Mouse (Mus musculus) lung, postnatal 0 days (tissue): ENCODE measurements at regions not wholly inside any gene's neighbourhood (a gene's known extent, or its start where the extent isn't known, plus 50 kb on each side); places are given as distances from the start of the nearest gene placed in this dataset.

Experiments used
- ATAC-seq: fragments of 200-750 bp; cut with Nextera tagmentation; 2 replicates; pipeline ENCODE4 v1.8.0; 2017; ENCODE audit warnings: moderate library complexity
- DNase-seq: peaks from one replicate; pipeline ENCODE4 v3.0.0-alpha.2; 2016; ENCODE audit warnings: low spot score
- H3K27ac ChIP-seq: fragments of 300-500 bp; sonication (generic); 2 replicates; pipeline ENCODE4 v1.5.1; 2014; ENCODE audit warnings: antibody characterized with exemption, mild to moderate bottlenecking, low read length, mixed read lengths
- H3K27me3 ChIP-seq: fragments of 300-500 bp; sonication (generic); replicated peaks from 2 replicates; pipeline ENCODE4 v1.6.1; 2014; ENCODE audit warnings: low read length, mixed read lengths; ENCODE audit not compliant: insufficient read depth
- H3K36me3 ChIP-seq: fragments of 300-500 bp; sonication (generic); 2 replicates; pipeline ENCODE4 v1.6.1; 2014; ENCODE audit warnings: low read length, mixed read lengths; ENCODE audit not compliant: insufficient read depth
- H3K4me1 ChIP-seq: fragments of 300-500 bp; sonication (generic); 2 replicates; pipeline ENCODE4 v1.6.1; 2014; ENCODE audit warnings: antibody characterized with exemption, low read depth, low read length, mixed read lengths; ENCODE audit not compliant: insufficient read depth
- H3K4me2 ChIP-seq: fragments of 300-500 bp; sonication (generic); replicated peaks from 2 replicates; pipeline ENCODE4 v1.6.1; 2014; ENCODE audit warnings: low read depth, mild to moderate bottlenecking, low read length, moderate library complexity, mixed read lengths
- H3K4me3 ChIP-seq: fragments of 300-500 bp; sonication (generic); 2 replicates; pipeline ENCODE4 v1.5.1; 2014; ENCODE audit warnings: low read depth, low read length
- H3K9ac ChIP-seq: fragments of 300-500 bp; sonication (generic); replicated peaks from 2 replicates; pipeline ENCODE4 v1.6.1; 2014; ENCODE audit warnings: low read depth, mild to moderate bottlenecking
- H3K9me3 ChIP-seq: fragments of 300-500 bp; sonication (generic); 2 replicates; pipeline ENCODE4 v1.6.1; 2016; ENCODE audit warnings: low read length, mixed read lengths
- CTCF ChIP-seq: IDR thresholded peaks from 2 replicates; pipeline ENCODE4 v1.5.1; 2016; ENCODE audit warnings: antibody characterized with exemption, mild to moderate bottlenecking
- EP300 ChIP-seq: IDR thresholded peaks from 2 replicates; pipeline ENCODE4 v1.6.1; 2016; ENCODE audit warnings: antibody characterized with exemption, mild to moderate bottlenecking, control low read depth
- WGBS: fragments of 180-500 bp; shearing (Covaris S2); extraction: QIAGEN DNeasy Blood & Tissue Kit; methylation state at CpG from one replicate; pipeline ENCODE4 v1.1.7; 2014; 5-methylcytosine and 5-hydroxymethylcytosine counted together

DNA sequence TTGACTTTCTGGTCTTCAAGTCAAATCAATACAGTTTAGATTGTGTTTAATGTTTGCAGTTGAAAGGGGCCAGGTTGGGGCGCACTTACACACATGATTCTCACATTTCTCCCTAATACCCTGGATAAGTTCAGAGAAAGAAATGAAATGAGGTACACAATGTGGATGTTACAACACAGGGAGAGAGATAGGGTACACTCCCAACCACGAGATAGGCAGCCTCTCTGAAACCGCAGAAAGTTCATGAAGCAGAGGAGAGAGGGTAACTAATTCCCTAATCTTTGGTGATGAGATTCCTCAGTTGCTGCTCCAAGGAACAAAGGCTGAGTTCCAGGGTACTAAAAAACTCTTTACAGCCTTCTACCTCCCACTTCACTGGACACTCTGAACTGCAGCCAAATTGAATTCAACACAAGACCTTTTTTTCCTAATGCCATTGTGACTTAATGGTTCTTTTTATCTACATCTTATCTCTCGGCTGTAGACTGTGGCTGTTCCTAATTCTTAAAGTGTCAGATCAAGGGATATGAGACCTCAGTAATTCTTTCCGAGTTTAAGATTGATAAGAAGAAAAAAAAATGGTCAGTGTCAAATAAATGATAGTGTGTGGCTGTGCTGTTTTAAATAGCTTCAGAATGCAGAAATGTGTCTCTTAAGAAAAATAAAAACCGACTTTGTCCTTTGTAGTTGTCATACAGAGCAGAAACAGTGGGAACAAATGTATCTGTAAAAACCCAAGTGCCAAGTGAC is 193.8 kb upstream of the Atp2b1 start:
- Histone ChIP-seq H3K27ac (no peak overlapping the region), H3K36me3 (no peaks in the 10 kb centered on the region), H3K9ac (no peak overlapping the region), H3K4me1 (no peaks in the 10 kb centered on the region), H3K27me3 (no peaks in the 10 kb centered on the region), H3K4me3 (no peak overlapping the region), H3K9me3 (no peaks in the 10 kb centered on the region), H3K4me2 (no peak overlapping the region)
- ATAC-seq (no peak), DNase-seq (no peak)
- WGBS: 26% methylated on average over 6 of the region's 6 CpGs
- TF ChIP-seq CTCF: no peak
- no peak for TF ChIP-seq EP300

DNA sequence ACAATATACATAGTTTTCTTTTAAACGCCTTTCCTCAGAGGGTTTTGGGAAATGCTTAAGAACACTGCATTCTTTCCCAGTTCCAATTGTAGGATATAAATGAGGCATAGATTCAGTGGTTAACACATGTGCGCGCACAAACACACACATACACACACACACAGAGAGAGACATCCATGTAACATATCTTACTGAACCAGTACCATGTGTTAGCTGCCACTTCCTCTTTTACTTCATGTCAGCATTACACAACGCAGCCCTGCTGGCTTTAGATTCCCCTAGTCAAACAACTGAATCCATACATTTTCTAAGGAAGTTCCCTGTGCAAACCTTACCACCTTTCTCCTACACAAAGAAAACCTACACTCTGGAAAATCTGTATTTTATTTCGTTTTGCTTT is 189.1 kb upstream of the Atp2b1 start:
- no peaks in the 10 kb centered on the region for H3K36me3 ChIP-seq
- no peak overlapping the region for H3K27ac ChIP-seq
- no peak overlapping the region for H3K4me3 ChIP-seq
- DNase-seq: no peak
- H3K9ac ChIP-seq: no peak overlapping the region
- H3K4me2 ChIP-seq: no peak overlapping the region
- TF ChIP-seq CTCF (no peak), EP300 (no peak)
- H3K4me1 ChIP-seq: no peaks in the 10 kb centered on the region
- H3K9me3 ChIP-seq: no peaks in the 10 kb centered on the region
- 80% methylated on average over 5 of the region's 5 CpGs for WGBS
- H3K27me3 ChIP-seq: no peaks in the 10 kb centered on the region
- no peak for ATAC-seq

DNA sequence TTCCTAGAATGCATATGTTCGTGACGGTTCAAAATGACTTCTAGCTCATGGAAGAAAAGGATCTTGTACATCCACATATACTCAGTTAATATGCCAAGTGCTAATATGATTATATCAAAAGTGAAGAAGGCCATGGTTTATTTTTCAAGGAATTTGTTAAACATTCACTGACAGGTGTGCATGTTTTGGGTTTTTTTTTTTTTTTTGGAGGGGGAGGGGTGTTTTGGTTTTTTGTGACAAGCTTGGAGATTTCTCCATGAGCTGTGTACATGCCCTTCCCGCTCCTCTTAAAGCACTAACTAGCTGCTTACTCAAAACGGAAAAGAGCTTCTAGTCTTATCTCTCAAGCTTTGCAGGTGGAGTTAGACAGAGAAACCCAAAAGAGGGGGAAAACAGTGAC is 187.1 kb upstream of the Atp2b1 start:
- 79% methylated on average over 4 of the region's 4 CpGs for WGBS
- Histone ChIP-seq H3K27ac (no peak overlapping the region), H3K9ac (no peak overlapping the region), H3K36me3 (no peaks in the 10 kb centered on the region), H3K4me3 (no peak overlapping the region), H3K4me2 (no peak overlapping the region), H3K4me1 (no peaks in the 10 kb centered on the region), H3K9me3 (no peaks in the 10 kb centered on the region), H3K27me3 (no peaks in the 10 kb centered on the region)
- TF ChIP-seq CTCF (no peak), EP300 (no peak)
- DNase-seq (no peak), ATAC-seq (no peak)

DNA sequence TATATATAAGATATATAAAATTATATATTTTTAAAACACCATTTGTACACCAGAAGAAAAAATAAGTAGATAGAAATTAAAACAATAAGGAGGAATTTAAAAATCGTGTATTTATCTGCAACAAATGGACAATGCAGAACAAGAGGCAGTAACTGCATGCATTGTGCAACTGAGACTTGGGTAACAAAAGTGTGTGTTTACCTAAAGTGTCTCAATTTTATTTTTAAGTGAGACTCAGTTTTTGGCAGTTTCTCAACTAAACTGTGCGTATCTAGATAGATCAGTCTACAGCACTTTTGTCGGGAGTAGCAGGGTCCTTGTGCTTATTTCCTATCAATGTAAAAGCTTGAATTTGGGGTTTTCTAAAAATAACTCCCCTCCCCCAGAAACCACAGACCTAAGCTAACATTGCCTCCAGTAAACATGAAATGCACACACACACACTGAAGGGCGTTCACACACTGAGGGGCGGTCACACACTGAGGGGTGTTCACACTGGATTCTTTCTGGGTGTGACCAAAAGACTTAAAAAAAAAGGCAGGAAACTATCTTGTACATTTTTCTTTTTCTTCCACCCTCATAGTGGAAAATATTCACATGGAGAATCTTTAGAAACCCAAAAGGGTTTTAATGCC is 185.7 kb upstream of the Atp2b1 start:
- no peak overlapping the region for H3K27ac ChIP-seq
- WGBS: 49% methylated on average over 5 of the region's 5 CpGs
- no peak for TF ChIP-seq CTCF
- no peak for TF ChIP-seq EP300
- no peaks in the 10 kb centered on the region for H3K27me3 ChIP-seq
- H3K4me3 ChIP-seq: no peak overlapping the region
- H3K36me3 ChIP-seq: no peaks in the 10 kb centered on the region
- H3K9me3 ChIP-seq: no peaks in the 10 kb centered on the region
- no peak overlapping the region for H3K9ac ChIP-seq
- ATAC-seq: no peak
- no peak overlapping the region for H3K4me2 ChIP-seq
- H3K4me1 ChIP-seq: no peaks in the 10 kb centered on the region
- peak; percentile 50 for DNase-seq

DNA sequence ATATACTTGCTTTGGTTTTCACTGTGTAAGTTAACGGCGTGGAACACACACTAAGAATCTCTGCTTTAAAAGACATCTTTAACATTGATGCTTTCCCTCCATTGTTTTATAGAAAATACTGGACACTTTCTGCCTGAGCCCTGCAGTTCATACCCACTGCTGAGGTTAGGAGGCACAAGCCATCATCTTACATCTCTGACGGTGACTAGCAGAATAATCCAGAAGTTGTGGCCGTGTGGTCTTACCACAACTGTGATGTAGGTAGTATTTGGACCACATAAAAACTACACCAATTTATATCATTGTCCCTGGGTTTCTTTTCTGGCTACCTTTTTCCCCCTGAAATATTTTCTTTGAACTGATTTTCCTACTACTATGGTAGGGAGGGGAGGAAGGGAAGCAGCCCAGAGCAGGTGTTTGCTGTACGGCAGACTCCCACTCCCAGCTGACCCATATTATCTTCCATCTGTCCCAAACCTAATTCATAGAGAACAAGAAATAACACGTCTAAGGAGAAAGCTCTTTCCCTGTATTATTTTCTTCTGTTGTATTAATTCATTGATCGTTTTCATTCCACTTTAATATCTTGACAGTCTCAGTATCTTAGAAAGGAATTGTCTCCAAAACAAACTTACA is 180.1 kb upstream of the Atp2b1 start:
- Histone ChIP-seq H3K4me3 (no peak overlapping the region), H3K4me1 (no peaks in the 10 kb centered on the region), H3K9me3 (no peaks in the 10 kb centered on the region), H3K27me3 (no peaks in the 10 kb centered on the region), H3K9ac (no peak overlapping the region), H3K27ac (no peak overlapping the region), H3K36me3 (no peaks in the 10 kb centered on the region), H3K4me2 (no peak overlapping the region)
- DNase-seq: no peak
- no peak for TF ChIP-seq CTCF
- 83% methylated on average over 7 of the region's 7 CpGs for WGBS
- ATAC-seq: no peak

DNA sequence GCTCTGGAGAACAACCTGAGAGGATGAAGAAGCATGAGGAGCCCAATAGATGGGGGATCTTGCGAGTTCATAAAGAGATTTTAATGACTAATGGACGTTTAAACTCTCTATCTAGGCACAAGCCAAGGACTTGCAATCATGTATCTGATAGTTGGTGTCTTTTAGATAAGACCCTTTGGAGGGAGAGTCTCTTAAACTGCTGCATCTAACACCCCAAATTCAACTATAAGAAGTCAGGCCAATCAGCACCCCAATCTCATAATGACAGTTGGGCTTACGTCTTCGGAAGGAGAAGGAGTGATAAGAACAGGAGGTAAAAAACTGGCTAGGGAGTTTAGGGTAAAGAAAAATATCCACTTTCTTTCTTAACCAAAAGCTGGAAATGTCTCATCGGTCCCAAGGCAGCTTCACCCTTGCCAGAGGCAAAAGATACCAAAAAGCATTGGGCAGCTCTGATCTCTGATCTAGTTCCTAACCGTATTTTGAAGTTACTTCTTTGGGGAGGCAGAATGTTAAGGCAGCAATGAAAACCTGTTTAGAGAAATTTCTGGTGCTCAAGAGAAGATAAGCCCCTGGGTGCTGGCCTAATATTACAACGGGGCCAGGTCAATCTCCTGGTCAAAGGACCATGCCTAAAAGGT is 173.6 kb upstream of the Atp2b1 start:
- no peak overlapping the region for H3K27ac ChIP-seq
- H3K9ac ChIP-seq: no peak overlapping the region
- no peaks in the 10 kb centered on the region; the same call in 1 of the 2 replicates for H3K4me1 ChIP-seq
- H3K27me3 ChIP-seq: no peaks in the 10 kb centered on the region
- 81% methylated on average over 7 of the region's 7 CpGs for WGBS
- DNase-seq (no peak), ATAC-seq (no peak)
- TF ChIP-seq CTCF (no peak), EP300 (no peak)
- no peak overlapping the region for H3K4me3 ChIP-seq
- H3K36me3 ChIP-seq: no peaks in the 10 kb centered on the region
- H3K4me2 ChIP-seq: no peak overlapping the region
- no peaks in the 10 kb centered on the region for H3K9me3 ChIP-seq
